Mouse (Mus musculus): ENCODE data around the gene Mmachc.

DNA sequence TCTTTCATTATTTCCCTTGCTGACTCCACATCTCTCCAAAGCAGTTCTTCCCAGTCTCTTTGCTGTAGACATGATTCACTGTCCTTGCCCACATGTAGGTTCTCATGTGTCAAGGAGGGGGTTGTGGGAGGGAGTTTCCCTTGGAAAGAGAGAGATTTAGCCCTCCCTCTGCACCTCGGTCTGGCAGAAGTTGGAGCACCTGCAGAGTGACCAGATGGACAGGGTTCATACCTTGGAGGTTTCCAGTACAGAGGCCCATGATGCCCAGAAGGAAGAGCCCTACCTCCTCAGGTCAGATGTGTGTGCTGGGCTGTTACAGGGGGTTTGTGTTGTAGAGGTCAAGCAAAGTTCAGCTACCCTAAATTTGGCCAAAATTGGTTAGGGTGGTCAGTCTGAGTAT lies 4.3 kb upstream of the Mmachc start:
- TF ChIP-seq POLR2A (IDR thresholded peaks at IDR 0.05; ENCODE audit: extremely low read depth, insufficient read depth, low read length) (no peak), CTCF (IDR thresholded peaks at IDR 0.05; ENCODE audit: extremely low read depth, insufficient read depth, low read length) (no peak)

All from cortical plate, adult 2 months (tissue).